Mouse (Mus musculus) T-helper 2 cell (primary cell): Measurements from ENCODE around the gene Kcnj10.

Source experiments
- in situ Hi-C: fragments of 300-600 bp; cut with MboI, MseI; formaldehyde crosslinking; loops from one replicate; pipeline ENCODE4 v1.15.1; 2025; ENCODE audit warnings: high pct_unique_total_duplicates

Gene Kcnj10

GRCm38 (mm10) chr1:172311921-172312767, 28.9 kb upstream of the Kcnj10 start:
- in situ Hi-C loops = loop anchor here (5.0 kb wide), 1 partner anchor 165 kb away; the partner anchor contains the start of gene Dcaf8

GRCm38 (mm10) chr1:172312768-172313561, 28.0 kb upstream of the Kcnj10 start:
- in situ Hi-C loops = loop anchor here (5.0 kb wide), 1 partner anchor 166 kb away; the partner anchor contains the start of gene Dcaf8

- in situ Hi-C loops = loop anchor here (5.0 kb wide), 1 partner anchor 167 kb away; the partner anchor contains the start of gene Dcaf8
Measured at GRCm38 (mm10) chr1:172313613-172314411, 27.2 kb upstream of the Kcnj10 start.

DNA sequence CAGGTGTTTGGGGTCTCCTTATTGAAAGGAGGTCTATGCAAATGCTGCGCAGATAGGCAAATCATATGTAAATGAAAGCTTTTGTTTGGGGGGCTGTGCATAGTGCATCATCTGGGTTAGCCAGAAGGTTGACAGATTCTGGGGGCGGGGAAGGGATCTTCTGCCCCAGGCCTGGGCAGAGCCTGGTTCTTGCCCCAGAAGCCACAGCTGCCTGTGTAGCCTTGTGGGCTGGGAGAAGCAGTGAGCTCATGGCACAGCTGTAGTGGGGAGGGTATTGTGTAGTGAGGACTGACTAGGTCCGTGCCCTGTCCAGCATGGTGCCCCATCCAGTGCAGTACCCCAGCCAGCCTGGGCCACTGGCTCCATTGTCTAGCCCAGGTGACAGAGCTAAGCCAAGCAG, 26.1 kb upstream of the Kcnj10 start:
- in situ Hi-C loops = loop anchor here (5.0 kb wide), 1 partner anchor 168 kb away; the partner anchor contains the start of gene Dcaf8

DNA sequence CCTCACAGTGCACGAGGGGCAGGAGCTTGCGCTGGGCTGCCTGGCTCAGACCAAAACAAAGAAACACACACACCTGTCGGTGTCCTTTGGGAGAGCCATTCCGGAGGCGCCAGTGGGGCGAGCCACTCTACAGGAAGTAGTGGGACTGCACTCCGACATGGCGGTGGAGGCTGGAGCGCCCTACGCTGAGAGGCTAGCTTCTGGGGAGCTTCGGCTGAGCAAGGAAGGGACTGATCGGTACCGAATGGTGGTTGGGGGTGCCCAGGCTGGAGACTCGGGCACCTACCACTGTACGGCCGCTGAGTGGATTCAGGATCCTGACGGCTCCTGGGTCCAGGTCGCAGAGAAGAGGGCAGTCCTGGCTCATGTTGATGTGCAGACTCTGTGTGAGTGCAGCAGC, 23.6 kb upstream of the Kcnj10 start:
- in situ Hi-C loops = no loop called here

GRCm38 (mm10) chr1:172317946-172318345, 23.1 kb upstream of the Kcnj10 start:
- in situ Hi-C loops = no loop called here

DNA sequence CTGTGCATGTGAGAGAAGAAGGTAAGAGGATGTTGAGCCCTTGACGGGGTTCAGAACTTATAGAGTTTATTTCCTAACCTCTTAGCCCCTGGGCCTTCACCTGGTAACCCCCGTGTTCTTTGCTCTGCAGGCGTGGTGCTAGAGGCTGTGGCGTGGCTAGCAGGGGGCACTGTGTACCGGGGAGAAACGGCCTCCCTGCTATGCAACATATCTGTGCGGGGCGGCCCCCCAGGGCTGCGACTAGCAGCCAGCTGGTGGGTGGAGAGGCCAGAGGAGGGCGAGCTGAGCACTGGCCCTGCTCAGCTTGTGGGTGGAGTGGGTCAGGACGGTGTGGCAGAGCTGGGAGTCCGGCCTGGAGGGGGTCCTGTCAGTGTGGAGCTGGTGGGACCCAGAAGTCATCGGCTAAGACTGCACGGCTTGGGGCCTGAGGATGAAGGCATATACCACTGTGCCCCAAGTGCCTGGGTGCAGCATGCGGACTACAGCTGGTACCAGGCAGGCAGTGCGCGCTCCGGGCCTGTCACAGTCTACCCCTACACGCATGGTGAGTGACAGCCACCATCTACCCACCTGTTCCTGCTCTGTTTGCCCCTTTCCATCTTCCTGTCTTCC, 22.5 kb upstream of the Kcnj10 start:
- in situ Hi-C loops = no loop called here

DNA sequence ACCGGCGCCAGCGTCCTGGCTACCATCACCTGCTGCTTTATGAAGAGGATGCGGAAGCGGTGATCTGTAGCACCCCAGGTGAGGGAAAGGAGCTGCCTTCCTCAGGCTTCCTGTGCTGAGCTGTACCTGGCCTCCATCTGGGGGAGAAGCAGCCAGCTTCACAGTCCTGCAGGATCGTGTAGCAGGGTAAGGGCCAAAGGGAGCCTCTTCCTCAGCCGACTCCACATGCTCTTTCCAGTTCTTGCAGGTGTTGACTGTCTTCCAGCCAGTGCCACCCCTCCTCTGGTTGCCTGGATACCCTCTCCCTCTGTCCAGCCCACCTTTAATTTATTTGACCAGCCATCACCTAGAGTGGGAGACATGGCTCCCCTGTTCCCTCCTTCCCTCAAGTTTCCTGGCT, 21.7 kb upstream of the Kcnj10 start:
- in situ Hi-C loops = no loop called here

GRCm38 (mm10) chr1:172319921-172320411, 21.0 kb upstream of the Kcnj10 start:
- in situ Hi-C loops = no loop called here

- in situ Hi-C loops = no loop called here
Measured at GRCm38 (mm10) chr1:172322725-172323124, 18.3 kb upstream of the Kcnj10 start.

DNA sequence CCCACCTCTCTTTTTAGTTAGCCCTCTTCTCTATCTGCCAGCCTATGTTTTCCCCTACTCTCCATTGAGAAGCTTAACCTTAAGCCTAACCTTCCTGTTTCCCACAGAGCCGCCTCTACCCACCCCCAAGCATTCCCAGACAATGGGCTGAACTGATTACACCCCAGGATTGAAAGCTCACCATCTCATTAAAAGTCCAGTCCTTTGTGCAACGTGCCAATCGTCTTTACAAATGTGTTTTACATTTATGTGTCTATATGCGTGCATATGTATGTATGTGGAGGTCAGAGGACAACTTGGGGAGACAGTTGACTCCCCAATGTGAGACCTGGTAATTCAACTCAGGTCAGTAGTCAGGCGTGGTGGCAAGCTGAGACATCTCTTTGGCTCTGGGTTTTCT, 17.7 kb upstream of the Kcnj10 start:
- in situ Hi-C loops = no loop called here

GRCm38 (mm10) chr1:172323801-172324359, 17.1 kb upstream of the Kcnj10 start:
- in situ Hi-C loops = no loop called here

DNA sequence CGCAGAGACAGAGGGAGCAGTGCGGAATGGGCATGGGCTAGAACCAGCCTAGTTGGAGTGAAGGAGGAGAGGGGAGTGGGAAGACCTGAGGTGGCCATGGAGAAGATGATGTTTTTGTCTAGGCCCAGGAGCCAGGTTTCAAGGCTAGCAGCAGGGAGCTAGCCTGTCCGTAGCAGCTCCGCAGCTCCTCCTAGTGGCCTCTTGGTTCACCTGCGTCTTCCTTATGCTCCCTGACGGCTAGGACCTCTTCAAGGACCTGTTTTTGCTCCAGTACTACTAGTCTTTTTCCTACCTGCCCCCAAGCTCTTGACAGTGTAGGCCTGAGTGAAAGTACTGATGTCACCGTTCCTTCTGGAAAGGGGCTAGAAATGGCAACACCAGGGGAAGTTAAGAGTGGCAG, 16.3 kb upstream of the Kcnj10 start:
- in situ Hi-C loops = no loop called here

DNA sequence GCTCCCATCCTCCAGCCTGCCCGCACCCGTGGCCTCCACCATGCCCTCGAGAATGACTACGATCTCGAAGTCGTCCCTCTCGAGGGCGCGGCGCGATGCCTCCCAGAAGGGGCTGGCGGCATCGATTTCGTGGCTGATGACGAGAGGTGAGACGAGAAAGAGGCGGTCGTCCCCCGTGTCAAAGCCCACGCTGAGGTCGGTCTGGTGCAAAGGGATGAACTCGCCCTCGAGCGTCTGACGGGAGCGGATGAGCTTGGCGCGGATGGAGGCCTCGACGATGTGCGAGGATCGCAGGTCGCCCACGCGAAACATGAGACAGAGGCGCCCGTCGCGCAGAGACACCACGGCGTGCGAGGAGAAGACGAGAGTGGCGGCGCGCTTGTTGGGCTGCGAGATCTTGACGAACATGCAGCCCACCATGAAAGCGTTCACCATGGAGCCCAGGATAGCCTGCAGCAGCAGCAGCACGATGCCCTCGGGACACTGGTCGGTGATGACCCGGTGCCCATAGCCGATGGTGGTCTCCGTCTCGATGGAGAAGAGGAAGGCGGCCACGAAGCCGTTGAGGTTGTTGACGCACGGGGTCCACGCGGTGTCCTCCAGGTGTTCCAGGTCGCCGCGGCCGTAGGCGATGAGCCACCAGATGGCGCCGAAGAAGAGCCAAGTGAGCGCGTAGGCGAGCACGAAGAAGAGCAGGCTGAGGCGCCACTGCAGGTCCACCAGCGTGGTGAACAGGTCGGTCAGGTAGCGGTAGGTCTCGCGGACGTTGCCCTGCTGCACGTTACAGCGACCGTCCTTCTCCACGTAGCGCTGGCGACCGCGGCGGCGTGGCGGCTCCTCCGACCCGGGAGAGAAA, 15.1 kb upstream of the Kcnj10 start:
- in situ Hi-C loops = no loop called here

GRCm38 (mm10) chr1:172326684-172327083, 14.3 kb upstream of the Kcnj10 start:
- in situ Hi-C loops = no loop called here

GRCm38 (mm10) chr1:172327206-172328001, 13.6 kb upstream of the Kcnj10 start:
- in situ Hi-C loops = no loop called here

DNA sequence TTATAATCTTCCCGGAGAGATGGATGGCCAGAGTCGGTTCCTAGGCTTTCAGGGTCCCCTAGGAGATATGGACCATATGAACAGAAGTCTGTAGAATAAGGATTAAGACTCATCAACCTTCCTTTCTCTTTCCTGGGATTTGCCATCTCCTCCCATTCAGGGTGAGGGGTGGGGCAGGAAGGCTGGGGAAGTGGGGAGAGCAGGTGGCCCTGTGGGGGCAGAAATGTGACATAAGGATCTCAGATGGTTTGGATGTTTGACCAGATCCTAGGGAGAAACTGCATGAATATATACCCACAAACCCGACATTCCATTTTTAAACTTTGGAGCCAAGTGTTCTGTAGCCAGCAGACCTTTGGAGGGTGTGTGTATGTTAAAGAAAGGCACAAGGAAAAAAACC, 13.0 kb upstream of the Kcnj10 start:
- in situ Hi-C loops = no loop called here

- in situ Hi-C loops = no loop called here
Measured at GRCm38 (mm10) chr1:172328461-172328860, 12.5 kb upstream of the Kcnj10 start.

DNA sequence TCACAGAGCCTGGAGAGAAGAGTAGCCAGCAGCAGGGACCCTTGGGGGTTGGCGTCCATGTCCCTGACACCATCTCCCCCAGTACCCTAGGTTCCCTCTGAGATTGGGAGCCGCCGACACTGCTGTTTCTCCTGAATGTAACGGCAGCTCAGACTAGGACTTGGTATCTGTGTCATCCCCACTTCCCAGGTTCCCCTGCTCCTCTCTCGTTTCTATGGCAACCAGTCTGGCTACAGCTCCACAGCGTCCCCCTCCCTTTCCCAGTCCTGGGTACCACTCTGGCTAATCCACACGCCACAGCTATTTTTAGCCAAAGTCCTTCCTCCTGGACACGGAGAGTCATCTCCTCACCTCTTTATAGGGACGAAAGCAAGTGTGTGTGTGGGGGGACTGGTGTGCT, 11.9 kb upstream of the Kcnj10 start, which contains the start of gene Kcnj9:
Gene Kcnj9, minus strand, starts transcription at position 188 of the 400 bp plus-strand sequence.
- in situ Hi-C loops = no loop called here
